10 mouse cellular contexts compared by ENCODE assay signal in the genomic region with DNA sequence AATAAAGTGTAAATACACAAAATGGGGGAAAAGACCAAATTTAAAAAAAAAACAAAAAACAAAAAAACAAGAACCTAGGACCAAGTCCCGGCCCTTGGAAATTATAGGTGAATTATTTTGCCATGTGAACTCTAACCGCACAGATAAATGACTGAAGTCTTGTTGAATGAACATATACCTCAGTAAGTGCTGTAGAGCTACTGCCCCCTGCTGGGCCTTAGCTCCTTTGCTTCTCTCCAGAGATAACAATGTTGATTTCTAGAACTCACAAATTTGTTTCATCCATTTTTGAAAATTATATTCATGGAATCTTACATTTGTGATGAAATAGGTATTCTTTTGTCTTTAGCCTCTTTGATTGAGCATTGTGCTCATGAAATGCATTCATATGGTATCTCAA. TPM values are rescaled to one million over a fixed set of nuclear protein-coding genes. Genes with fewer than 3 reads are reported as not detected.
DNase-seq lines count a peak whose midpoint lies in the region; ATAC-seq and TF ChIP-seq lines count a peak whose summit lies in the region.
"Had no signal": no experiment of that assay in that cellular context is flagged by ENCODE, and none has a peak within 500 bp of the region (broad histone marks: within the 10 kb centered on the region; RNA-seq: fewer than 3 reads in every experiment).

No protein-coding gene starts in this region.

- no peak overlapping the region for H3K27ac ChIP-seq in forebrain, embryonic 14.5 days (ENCODE audit: low read depth, low read length)
- no peak overlapping the region for H3K27ac ChIP-seq in forebrain, embryonic 15.5 days (replicated peaks)
- H3K27ac ChIP-seq in liver, embryonic 11.5 days (ENCODE audit: low read depth, low read length) = no peak overlapping the region
- H3K27ac ChIP-seq in liver, embryonic 14.5 days = no peak overlapping the region
- H3K27ac ChIP-seq: heart, embryonic 13.5 days had no signal

- peak; percentile 46; the same call in 1 of the 2 replicates for TF ChIP-seq CTCF in liver, embryonic 14.5 days (IDR thresholded peaks at IDR 0.05; ENCODE audit: low read depth)

- no peak overlapping the region for H3K9ac ChIP-seq in forebrain, embryonic 14.5 days (ENCODE audit: low read length)
- H3K9ac ChIP-seq in forebrain, embryonic 15.5 days (replicated peaks) = no peak overlapping the region
- no peak overlapping the region for H3K9ac ChIP-seq in liver, embryonic 11.5 days (ENCODE audit: low read depth, low read length)
- H3K9ac ChIP-seq in liver, embryonic 14.5 days (replicated peaks) = no peak overlapping the region
- H3K9ac ChIP-seq: heart, embryonic 13.5 days had no signal

- no peak for TF ChIP-seq EP300 in liver, embryonic 14.5 days (IDR thresholded peaks at IDR 0.05; ENCODE audit: low read depth)

- WGBS in forebrain, embryonic 14.5 days = 89% methylated on average over 2 of the region's 2 CpGs
- 83% methylated on average over 2 of the region's 2 CpGs for WGBS in forebrain, embryonic 15.5 days
- WGBS in liver, embryonic 11.5 days = 76% methylated on average over 2 of the region's 2 CpGs
- 53% methylated on average over 2 of the region's 2 CpGs for WGBS in liver, embryonic 14.5 days (ENCODE audit: insufficient replicate concordance)

- H3K4me3 ChIP-seq in forebrain, embryonic 14.5 days (ENCODE audit: low read depth, low read length) = no peak overlapping the region
- H3K4me3 ChIP-seq in forebrain, embryonic 15.5 days = no peak overlapping the region
- H3K4me3 ChIP-seq in liver, embryonic 11.5 days (ENCODE audit: low read depth, low read length) = no peak overlapping the region
- no peak overlapping the region for H3K4me3 ChIP-seq in liver, embryonic 14.5 days (ENCODE audit: insufficient read depth in 1 of 2, low read depth in 2 of 2, low read length in 2 of 2)
- H3K4me3 ChIP-seq: heart, embryonic 13.5 days had no signal

- no peaks in the 10 kb centered on the region for H3K4me1 ChIP-seq in forebrain, embryonic 14.5 days (ENCODE audit: control insufficient read depth, insufficient read depth, low read length)
- H3K4me1 ChIP-seq in forebrain, embryonic 15.5 days = no peaks in the 10 kb centered on the region
- no peaks in the 10 kb centered on the region for H3K4me1 ChIP-seq in liver, embryonic 11.5 days (replicated peaks; ENCODE audit: control insufficient read depth, insufficient read depth, low read length)
- H3K4me1 ChIP-seq in liver, embryonic 14.5 days (replicated peaks; ENCODE audit: control insufficient read depth in 2 of 2, insufficient read depth in 2 of 2, low read length in 1 of 2) = no peaks in the 10 kb centered on the region
- H3K4me1 ChIP-seq: heart, embryonic 13.5 days had no signal

- no peaks in the 10 kb centered on the region for H3K9me3 ChIP-seq in forebrain, embryonic 14.5 days (replicated peaks; ENCODE audit: control insufficient read depth, low read length)
- no peaks in the 10 kb centered on the region for H3K9me3 ChIP-seq in forebrain, embryonic 15.5 days
- no peaks in the 10 kb centered on the region for H3K9me3 ChIP-seq in liver, embryonic 11.5 days (ENCODE audit: control insufficient read depth, low read length)
- no peaks in the 10 kb centered on the region for H3K9me3 ChIP-seq in liver, embryonic 14.5 days (ENCODE audit: control insufficient read depth, low read length)
- H3K9me3 ChIP-seq: heart, embryonic 13.5 days had no signal

- DNase-seq in forebrain, embryonic 14.5 days (ENCODE audit: low spot score) = peak; percentile 45
- peak; percentile 40 for DNase-seq in liver
- no peak for DNase-seq in liver, embryonic 11.5 days (ENCODE audit: low spot score)
- DNase-seq in R1 (ENCODE audit: low read depth, low spot score) = peak; percentile 31
- DNase-seq in liver, embryonic 14.5 days (ENCODE audit: low read depth in 3 of 3, low spot score in 3 of 3) = peak in 1 of 3 experiments; percentile 13
- DNase-seq in urinary bladder, postnatal 25 days (ENCODE audit: low spot score) = no peak
- DNase-seq in ovary, postnatal 10 days (ENCODE audit: low spot score) = no peak

- H3K36me3 ChIP-seq in forebrain, embryonic 14.5 days (ENCODE audit: control insufficient read depth, insufficient read depth, low read length) = no peaks in the 10 kb centered on the region
- H3K36me3 ChIP-seq in forebrain, embryonic 15.5 days = no peaks in the 10 kb centered on the region
- no peaks in the 10 kb centered on the region for H3K36me3 ChIP-seq in liver, embryonic 11.5 days (ENCODE audit: control insufficient read depth, insufficient read depth, low read length)
- H3K36me3 ChIP-seq in liver, embryonic 14.5 days (replicated peaks; ENCODE audit: control insufficient read depth, insufficient read depth, low read depth) = no peaks in the 10 kb centered on the region
- H3K36me3 ChIP-seq: heart, embryonic 13.5 days had no signal

- no peaks in the 10 kb centered on the region for H3K27me3 ChIP-seq in forebrain, embryonic 14.5 days (replicated peaks; ENCODE audit: control insufficient read depth, insufficient read depth, low read length)
- no peaks in the 10 kb centered on the region for H3K27me3 ChIP-seq in forebrain, embryonic 15.5 days
- no peaks in the 10 kb centered on the region; the same call in 1 of the 2 replicates for H3K27me3 ChIP-seq in liver, embryonic 11.5 days (replicated peaks; ENCODE audit: control insufficient read depth, insufficient read depth, low read length)
- no peaks in the 10 kb centered on the region for H3K27me3 ChIP-seq in liver, embryonic 14.5 days (ENCODE audit: control insufficient read depth, insufficient read depth, low read length)
- H3K27me3 ChIP-seq: heart, embryonic 13.5 days had no signal

- ATAC-seq in forebrain, embryonic 14.5 days = no peak
- no peak for ATAC-seq in forebrain, embryonic 15.5 days (replicated peaks)
- no peak for ATAC-seq in liver, embryonic 11.5 days (replicated peaks; ENCODE audit: low FRiP score)
- no peak for ATAC-seq in liver, embryonic 14.5 days (ENCODE audit: insufficient read depth)

- H3K4me2 ChIP-seq in forebrain, embryonic 14.5 days (ENCODE audit: low read length) = no peak overlapping the region
- no peak overlapping the region for H3K4me2 ChIP-seq in forebrain, embryonic 15.5 days (replicated peaks)
- H3K4me2 ChIP-seq in liver, embryonic 11.5 days = no peak overlapping the region
- no peak overlapping the region for H3K4me2 ChIP-seq in liver, embryonic 14.5 days (ENCODE audit: low read depth)
- H3K4me2 ChIP-seq: heart, embryonic 13.5 days had no signal

RNA-seq across cellular contexts. Expression of a gene that starts 19.6 kb away (rescaled TPM):
- not detected in 2 replicates for polyA plus RNA-seq in forebrain, embryonic 14.5 days (2014; fragmentation: Nextera tagmentation; extraction: Ambion mirVana)
- polyA plus RNA-seq in forebrain, embryonic 15.5 days (2015; fragmentation: Nextera tagmentation; extraction: Ambion mirVana) = not detected in 2 replicates
- polyA plus RNA-seq in liver, embryonic 11.5 days (2014; fragmentation: Nextera tagmentation; extraction: Ambion mirVana) = not detected in 2 replicates
- polyA plus RNA-seq in liver, embryonic 14.5 days (2012; rRNA removed) = 0.08 TPM in 1 of 2 replicates, not detected in the other
- polyA plus RNA-seq in liver, embryonic 14.5 days (2014; fragmentation: Nextera tagmentation; extraction: Ambion mirVana) = not detected in 2 replicates
- polyA plus RNA-seq: heart, embryonic 13.5 days; liver, embryonic 16.5 days had no signal

RNA-seq across cellular contexts. Expression of a gene that starts 38.1 kb away (rescaled TPM):
- polyA plus RNA-seq in forebrain, embryonic 14.5 days (2014; fragmentation: Nextera tagmentation; extraction: Ambion mirVana) = 0.56 and 0.61 TPM in 2 replicates
- 0.70 and 2.0 TPM in 2 replicates for polyA plus RNA-seq in forebrain, embryonic 15.5 days (2015; fragmentation: Nextera tagmentation; extraction: Ambion mirVana)
- polyA plus RNA-seq in liver, embryonic 11.5 days (2014; fragmentation: Nextera tagmentation; extraction: Ambion mirVana) = 0.11 and 0.23 TPM in 2 replicates
- polyA plus RNA-seq in liver, embryonic 14.5 days (2012; rRNA removed) = 0.11 and 0.19 TPM in 2 replicates
- polyA plus RNA-seq in liver, embryonic 14.5 days (2014; fragmentation: Nextera tagmentation; extraction: Ambion mirVana) = 0.18 TPM in 1 of 2 replicates, not detected in the other

RNA-seq across cellular contexts. Expression of a gene that starts 48.3 kb away (rescaled TPM):
- not detected in 2 replicates for polyA plus RNA-seq in forebrain, embryonic 14.5 days (2014; fragmentation: Nextera tagmentation; extraction: Ambion mirVana)
- polyA plus RNA-seq in forebrain, embryonic 15.5 days (2015; fragmentation: Nextera tagmentation; extraction: Ambion mirVana) = not detected in 2 replicates
- not detected in 2 replicates for polyA plus RNA-seq in liver, embryonic 11.5 days (2014; fragmentation: Nextera tagmentation; extraction: Ambion mirVana)
- polyA plus RNA-seq in liver, embryonic 14.5 days (2012; rRNA removed) = not detected in 2 replicates
- not detected in 2 replicates for polyA plus RNA-seq in liver, embryonic 14.5 days (2014; fragmentation: Nextera tagmentation; extraction: Ambion mirVana)
- polyA plus RNA-seq: liver, embryonic 16.5 days had no signal

Comparison
In these comparisons a context has a peak if more than half of its experiments do, and no peak if none do; other contexts are left out.
1. DNase-seq: peak in forebrain, embryonic 14.5 days (single experiment), liver (single experiment) and R1 (single experiment); none in liver, embryonic 11.5 days (single experiment), urinary bladder, postnatal 25 days (single experiment) and ovary, postnatal 10 days (single experiment).